Mouse (Mus musculus) R1 (cell line): ENCODE data around the gene Axl.
"Not testable (repeated sequence)": the region's sequence is repeated elsewhere in the genome, so short reads cannot be mapped to it uniquely, and the experiment has no call there.

ENCODE experiments used
- DNase-seq: peaks from one replicate; pipeline ENCODE4 v3.0.0-alpha.2; 2018; ENCODE audit warnings: low read depth, low spot score

The Axl gene

DNA sequence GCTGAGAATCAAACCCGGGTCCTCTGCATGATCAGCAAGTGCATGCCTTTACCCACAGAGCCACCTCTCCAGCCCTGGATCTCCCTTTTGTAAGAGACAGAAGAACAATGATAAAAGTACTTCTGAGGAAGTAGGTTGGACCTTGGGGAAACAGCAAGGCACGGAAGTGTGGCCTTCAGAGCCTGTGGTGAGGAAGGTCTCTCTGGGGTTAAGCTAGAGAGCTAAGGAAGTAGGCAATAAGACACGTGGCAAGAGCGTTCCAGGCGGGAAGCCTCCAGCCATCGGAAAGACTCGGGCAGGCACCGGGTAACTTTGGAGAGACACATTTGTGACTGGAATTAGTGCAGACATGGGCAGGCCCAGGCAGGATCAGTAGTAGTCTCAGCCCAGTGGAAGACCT lies 6.3 kb upstream of the Axl start:
- peak; percentile 29 for DNase-seq

DNA sequence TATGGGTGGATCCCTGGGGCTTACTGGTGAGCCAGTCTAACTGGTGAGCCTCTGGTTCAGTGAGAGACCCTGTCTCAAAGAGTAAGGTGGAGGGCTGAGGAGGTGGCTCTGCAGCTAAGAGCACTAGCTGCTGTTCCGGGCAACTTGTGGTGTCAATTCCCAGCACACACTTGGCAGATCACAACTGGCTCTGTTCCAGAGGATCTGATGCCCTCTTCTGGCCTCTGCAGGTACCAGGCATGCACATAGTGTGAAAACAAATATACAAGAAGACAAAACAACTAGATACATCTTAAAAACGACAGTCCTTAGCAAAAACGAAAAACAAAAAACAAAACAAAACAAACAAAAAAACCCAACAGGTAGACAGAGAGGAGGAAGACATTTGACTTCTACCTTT lies 5.2 kb upstream of the Axl start:
- DNase-seq: peak; percentile 70

DNA sequence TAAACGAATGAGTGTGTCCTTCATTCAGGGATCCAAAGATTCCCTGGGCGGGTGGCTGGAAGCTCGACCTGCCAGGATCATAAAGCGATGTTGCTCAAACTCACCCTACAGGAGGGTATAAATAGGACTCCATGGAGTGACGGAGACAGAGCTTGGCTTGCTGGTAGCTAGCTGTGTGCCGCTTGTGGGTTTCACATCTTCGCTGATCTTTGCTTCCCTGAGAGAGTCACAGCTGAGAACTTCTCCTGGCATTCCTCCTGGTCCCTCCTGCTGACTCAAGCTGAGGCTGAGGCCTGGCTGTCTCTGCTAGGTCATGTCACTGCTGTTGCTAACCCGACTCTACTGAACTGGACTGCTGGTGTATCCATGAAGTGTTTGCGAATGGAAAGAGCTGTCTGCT lies 4.5 kb upstream of the Axl start:
- DNase-seq: not testable (repeated sequence)

DNA sequence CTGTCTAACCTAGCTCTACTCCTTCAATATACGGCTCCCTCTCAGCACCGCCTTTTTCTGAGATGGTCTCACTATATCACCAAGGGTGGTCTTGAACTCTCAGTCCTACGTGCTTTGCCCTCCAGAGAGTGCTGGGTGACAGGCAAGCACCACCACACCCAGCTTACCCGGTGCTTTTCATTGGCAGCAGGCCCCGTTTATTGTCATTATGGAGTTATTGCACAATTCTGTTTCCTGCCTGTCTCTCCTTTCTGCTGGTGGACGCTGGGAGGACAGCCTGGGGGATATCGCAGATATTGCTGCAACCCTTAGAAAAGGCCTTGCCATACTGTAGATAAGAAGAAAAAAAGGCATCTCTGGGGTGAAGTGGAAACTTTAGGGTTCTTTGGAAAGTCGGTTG lies 2.1 kb upstream of the Axl start:
- DNase-seq: no peak

DNA sequence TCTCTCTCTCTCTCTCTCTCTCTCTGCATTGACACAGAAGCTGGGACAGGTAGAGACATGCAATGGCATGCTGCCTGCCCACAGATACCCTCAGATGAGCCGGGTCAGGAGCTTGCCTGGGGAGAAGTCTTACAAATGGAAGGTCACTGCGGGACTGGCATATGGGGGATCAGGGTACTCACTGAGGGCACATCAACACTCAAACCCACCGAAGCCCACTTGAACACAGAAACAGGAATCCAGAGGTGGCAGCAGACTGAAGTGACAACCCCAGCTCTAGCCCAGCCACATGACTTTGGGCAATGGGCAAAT lies 580 bp upstream of the Axl start:
- no peak for DNase-seq

DNA sequence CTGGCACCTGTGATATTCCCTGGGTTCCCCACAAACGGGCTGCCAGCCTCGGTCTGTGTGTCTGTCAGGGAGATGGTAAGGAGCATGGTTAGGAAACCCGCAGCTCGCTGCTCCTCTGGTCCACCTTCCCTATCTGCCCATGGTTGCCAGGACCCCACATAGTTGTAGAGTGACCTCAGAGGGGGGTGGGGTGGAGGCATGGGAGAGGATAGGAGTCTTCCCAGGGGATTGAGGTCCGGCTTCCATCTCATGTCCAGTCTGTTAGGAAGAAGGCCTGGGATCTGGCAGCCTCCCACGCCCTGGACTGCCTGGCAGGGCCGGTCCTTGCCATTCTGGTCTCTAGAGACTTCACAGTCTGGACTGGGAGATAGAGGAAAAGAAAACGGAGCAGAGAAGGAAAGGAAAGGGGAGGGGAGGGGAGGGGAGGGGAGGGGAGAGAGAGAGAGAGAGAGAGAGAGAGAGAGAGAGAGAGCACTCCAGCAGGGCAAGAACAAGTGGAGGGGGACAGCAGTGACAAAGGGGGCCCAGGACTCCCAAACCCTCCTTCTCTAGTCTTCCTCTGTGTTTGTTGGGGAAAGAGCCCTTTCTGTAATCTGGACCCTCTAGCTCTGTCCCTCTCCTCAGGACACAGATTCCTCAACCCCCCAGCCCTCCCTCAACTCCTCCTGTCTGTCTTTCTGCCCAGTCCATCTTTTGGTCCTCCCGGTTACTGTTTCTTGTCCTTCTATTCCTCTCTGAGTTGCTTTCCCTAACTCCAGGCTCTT lies 867 bp downstream of the Axl start:
- no peak for DNase-seq

DNA sequence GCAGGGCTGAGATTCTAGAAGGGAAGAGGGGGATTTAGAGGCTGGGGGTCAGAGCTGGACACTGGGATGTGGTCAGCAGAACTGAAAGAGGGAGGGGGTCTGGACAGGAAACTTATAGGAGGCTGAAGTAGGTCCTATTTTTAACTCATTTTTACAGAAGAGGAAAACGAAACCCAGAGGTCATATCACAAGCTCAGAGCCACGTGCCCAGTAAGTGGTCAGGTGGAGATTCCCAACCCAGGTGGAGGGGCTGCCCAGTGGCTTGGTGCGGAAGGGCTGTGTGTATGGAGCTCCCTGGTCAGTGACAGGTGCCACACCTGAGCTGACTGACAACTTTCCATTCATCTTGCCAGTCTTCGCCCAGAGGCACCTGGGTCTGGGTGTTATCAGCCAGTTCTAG lies 1.5 kb downstream of the Axl start:
- DNase-seq: no peak

DNA sequence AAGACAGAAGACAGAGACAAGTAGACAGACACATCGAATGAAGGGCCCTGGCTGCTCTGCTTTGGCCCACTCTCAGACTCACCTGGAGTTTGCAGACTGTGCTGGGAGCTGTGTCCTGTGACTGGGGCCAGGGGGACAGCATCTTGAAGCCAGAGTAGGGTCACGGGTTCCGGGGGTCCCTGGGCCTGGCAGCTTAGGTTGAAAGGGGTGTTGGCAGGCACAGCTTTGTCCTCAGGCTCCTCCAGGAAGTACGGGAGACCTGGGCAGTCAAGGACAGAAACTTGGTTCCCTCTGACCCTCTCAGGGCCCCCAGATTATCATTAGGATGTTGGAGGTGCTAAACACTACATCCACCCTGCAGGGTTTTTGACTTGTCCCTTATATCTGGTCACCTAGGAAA lies 2.8 kb downstream of the Axl start:
- DNase-seq: no peak

DNA sequence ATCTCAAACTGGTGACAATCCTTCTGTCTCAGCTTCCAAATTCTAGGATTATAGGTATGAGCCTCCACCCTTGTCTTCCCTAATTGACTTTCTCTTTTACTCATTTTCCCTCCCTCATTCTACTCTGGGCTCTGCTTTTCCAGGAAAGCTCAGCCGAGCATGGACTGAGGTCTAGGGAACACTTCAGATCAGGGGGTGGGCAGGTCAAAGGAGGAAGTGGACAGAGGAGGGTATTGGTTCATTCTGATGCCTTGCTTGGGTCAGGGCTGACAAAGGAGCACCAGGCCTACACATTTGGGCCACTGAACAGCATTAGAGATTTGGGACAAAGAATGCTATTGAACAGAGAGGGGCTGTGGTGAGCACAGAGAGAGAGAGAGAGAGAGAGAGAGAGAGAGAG lies 3.7 kb downstream of the Axl start:
- DNase-seq: no peak

DNA sequence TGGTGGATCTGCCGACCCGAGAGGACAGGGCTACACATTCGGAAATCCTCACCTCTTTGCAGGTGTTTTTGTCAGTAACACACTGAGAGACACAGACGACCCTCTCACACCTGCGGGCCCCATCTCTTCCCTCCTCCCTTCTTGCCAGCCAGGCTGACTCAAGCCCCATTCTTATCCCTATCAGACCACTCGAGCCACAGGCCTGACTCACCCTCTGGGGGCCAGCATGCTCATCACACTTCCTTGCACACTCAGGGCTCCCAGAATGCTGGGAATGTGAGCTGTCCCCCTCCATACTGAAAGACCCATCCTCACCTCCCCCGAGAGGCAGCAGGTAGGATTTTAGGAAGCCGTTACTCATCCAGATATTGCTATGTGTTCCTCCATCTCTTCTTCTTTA lies 4.8 kb downstream of the Axl start:
- DNase-seq: no peak

DNA sequence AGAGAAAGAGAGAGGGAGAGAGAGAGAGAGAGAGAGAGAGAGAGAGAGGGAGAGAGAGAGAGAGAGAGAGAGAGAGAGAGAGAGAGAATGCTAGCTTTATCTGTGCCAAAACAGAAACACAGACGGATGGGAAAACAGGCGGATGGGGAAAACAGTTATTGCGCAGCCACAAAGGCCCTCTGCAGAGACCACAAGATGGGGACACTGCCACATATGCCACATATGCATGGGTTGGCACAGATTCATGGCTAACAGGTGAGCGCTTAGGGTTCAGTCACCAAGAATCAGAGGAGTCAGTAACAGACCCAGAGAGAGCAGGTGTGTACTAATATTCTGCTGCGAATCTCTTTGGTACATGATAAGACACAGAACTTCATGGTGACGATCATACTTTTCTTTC lies 5.8 kb downstream of the Axl start:
- DNase-seq: no peak

DNA sequence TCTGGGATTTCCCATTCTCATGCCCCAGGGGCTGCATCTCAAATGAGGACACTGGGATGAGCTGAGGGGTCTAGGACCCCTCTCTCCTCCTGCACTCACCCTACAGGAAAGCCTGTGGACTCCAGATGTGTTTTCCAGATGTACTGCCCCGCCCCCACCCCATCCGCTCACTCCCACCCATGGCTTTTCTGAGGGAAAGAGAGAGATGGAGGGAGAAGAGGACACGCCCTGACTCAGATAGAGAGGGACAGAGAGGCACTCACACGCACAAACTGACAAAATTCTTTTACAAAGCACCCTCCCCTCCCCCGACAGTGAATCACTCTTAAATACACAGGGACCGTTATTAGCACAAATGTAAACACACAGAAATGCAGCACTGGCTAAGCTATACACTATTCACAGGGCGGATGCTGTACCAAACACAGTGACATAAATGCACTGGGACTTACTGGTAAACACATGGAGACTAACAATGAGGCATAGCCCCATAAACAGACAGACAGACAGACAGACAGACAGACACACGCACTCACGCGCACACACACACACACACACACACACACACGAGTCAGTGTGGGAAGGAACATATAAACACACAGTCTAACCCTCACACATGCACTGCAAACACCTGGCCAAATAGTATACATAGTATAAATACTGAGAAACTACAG lies 6.4 kb downstream of the Axl start:
- DNase-seq: peak; percentile 59

DNA sequence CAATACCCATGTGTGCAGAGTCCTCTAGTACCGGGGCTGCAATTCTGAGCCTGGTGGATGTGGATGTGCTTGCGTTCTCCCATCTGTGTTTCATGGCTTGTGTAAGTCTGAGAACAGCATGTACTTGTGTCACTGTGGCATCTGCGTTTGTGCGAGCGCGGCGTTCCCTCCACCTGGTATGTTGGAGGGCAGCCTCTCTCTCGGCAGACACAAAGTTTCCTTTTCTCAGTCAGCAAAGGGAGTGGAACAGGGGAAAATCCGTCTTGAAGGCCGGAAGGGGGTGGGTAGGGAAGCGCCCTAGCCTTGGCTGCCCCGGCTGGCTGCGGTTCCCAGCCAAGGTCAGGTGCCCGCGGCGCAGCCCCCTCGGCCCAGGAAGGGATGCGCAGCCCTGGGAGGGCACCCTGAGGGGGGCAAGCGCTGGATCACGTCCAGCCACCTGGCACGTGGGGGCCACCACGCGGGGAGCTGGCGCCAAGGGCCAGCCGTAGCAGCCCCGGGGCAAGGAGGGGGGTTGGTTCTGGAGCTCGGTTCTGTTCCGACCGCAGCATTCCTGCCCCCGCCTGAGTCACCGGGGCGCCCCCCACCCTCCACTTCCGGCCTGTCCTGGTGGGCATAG lies 7.1 kb downstream of the Axl start:
- peak; percentile 30 for DNase-seq

DNA sequence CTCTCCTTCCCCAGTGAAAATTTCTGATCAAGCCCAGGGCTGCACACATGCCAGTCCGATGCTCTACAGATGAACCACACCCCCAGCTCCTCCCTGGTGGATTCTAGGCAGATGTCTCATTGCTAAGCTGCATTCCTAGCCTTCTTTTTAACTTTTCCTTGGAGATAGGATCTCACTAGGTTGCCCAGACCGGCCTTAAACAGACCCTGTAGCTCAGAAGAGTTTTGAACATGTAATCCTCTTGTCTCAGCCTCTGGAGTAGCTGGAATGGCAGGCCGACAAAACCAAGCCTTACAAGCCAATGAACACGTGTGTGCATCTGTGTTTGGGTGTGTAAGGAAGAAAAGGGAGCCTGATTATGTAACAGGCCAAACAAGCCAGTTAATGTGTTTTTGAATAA lies 7.8 kb downstream of the Axl start:
- DNase-seq: no peak

DNA sequence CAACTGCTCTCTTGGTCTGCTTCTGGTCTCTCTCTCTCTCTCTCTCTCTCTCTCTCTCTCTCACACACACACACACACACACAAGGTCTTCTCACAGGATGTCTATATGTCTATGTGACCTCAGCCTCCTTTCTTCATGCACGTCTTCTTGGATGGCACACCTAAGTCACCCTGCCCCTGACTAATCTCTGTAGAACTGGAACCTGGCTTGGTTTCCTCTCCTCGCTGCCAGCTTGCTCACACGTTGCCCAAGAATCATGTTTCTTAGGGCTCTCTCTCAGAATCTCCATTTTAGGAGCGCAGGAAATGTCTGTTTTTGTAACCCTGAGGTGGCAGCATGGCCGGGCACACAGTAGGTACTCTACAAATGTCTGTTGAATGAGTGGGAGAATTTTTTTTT lies 8.5 kb downstream of the Axl start:
- no peak for DNase-seq

DNA sequence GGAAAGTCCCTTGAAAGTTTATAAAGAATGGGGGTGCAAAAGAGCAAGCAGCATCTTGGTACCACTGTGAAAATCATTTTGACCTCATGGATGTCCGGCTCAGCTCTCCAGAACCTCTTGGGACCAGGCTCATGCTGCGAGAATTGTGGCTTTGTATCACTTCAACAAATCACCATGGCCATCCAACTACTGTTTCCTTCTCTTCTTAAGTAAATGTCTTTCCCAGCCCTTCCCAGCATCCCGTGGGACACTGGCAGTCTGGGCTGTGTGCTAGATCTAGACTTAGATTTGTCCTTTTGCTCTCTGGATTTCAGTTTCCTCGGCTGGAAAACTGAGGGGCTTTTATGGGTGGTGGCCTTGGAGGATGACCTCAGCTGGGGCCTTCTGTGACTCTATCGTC lies 20.3 kb downstream of the Axl start:
- DNase-seq: no peak

DNA sequence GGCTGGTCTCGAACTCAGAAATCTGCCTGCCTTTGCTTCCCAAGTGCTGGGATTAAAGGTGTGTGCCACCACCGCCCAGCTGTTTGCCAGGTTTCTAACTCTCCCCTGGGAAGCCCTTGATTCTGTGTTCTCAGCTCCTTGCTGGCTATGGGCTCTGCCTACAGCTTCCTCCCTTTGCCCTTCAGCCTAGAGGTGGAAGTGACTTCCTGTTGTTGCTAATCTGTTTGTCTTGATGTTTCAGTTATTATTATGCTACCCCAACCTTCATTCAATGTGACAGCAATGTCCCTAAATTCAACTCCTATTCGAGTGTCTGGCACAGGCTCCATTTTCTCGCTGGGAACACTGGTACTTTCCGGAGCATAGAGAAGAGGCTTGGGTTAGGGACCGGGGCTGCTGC lies 22.4 kb downstream of the Axl start:
- no peak for DNase-seq

DNA sequence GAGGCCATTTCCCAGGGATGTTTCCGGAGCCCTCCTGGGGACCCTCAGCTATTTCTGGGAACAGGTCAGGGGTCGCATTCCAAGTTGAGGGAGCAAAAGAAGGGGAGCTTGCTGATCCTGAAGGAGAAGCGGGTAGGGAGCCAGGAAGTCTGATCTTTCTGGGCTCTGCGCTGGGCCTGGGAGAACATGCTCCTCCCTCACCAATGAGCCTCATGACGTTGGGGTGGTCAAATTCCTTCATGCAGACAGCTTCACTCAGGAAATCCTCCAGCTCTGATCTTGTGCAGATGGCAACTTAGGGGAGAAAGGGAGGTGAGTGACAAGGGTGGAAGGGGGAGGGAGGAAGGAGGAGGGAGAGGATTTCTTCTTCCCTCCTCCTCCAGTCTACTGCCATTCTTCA lies 24.3 kb downstream of the Axl start:
- DNase-seq: no peak

DNA sequence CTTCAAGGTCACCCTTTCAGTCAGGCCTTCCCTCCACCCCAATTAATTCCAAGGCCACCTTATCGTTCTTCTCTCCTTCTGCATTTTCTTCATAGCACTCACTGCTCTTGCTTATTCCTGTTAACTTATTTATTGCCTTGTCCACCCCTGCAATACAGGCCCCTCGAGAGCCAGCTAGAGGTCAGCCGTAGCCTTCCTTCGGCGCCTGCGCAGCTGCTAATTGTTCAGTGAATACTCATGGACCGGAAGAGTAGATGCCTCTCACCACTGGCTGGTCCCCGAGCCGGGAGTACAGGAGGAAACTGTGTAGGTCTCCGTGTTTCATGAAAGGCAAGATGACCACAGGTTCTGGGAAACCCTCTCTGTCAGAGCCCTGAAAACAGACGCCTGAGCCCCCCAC lies 24.8 kb downstream of the Axl start:
- DNase-seq: no peak

DNA sequence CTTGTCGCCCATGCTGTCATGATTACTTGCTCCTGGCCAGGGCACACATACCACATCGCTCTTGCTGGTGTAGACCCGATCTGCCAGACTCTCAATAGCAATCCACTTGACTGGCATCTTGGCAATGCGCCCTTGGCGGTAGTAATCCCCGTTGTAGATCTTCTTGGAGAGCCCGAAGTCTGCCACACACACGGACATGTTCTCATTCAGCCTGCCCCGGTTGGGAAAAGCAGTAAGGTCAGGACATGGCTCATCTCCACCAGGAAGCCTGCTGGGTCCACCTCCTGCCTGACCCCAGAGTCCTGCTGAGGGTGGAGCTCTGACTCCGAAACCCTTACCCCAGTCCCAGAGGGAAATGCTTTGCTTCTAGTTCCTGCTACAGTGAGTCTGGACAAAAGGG lies 27.2 kb downstream of the Axl start:
- DNase-seq: no peak

DNA sequence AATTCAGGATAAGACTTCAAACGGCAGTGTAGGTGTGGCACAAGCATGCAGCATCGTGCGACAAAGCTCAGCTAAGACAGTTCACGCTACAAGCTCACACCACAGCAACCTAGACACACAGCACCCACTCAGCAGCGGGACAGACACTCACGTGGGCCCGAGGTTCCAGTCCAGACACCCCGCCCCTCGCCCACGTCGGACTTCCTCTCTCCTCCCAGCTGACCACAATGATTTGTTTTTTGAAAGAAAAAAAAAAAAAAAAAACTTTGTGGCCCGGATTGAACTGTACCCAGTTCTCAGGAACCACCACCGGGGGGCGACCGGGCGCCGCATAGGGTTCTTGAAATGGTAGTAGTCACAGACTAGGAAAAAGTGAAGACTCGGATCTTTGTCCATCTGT lies 32.5 kb downstream of the Axl start:
- DNase-seq: peak; percentile 89

DNA sequence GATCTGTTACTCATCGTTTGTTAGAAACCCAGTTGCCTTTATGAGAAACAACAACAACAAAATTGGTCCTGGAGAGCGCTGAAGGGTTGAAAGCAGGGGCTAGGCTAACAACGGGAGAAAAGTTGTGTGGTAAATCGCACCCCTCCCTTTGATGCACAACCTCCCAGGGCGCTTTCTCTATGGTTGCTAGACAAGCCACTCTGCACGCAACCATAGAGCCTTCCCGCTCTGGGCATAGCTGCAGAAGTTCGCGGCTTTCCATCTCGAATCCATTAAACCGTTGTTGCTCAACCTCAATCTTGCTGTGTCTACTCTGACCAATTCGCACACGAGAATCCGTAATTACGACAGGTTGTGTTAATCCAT lies 33.1 kb downstream of the Axl start:
- DNase-seq: no peak

DNA sequence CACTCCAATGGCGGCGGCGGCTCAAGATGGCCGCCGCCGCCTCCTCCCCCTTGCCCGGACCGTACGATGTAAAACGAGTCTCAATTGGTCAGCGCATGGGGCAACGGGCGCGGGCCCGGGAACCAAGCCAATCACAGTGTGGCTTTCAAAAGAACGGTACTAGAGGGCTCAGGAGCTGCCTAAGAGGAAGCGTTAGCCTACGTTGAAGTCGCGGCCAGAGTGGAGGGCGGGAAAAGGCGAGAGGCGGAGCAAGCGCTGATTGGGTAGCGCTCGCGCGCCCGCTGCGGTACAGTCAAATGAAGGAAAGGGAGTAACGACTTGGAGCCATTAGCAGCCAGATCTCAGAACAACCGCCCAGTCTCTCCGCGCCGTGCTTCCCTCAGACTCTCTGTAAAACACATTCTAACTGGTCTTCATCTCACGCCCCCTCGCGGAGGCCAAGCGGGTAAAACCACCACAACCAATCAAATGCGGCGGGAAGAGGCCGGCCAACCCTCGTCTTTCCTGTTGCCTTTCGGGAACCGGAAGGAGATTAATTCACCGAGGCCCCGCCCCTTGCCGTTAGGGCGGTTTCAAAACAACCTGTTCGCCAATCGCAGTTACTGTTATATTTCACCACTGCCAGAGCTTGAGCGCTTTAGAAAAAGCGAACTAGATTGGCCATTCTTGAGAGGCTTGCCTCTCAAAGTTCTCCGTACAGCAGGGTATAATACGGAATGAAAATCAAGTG lies 33.6 kb downstream of the Axl start, which contains the start of gene Hnrnpul1:
Gene Hnrnpul1 (minus strand): TSS at position 20 of the 730 bp plus-strand sequence.
- peak; percentile 100 for DNase-seq
